Mouse (Mus musculus) spleen, adult 2 months (tissue): ENCODE results near the gene Elovl5. TPM values are rescaled to one million over a fixed set of nuclear protein-coding genes. Genes with fewer than 3 reads are reported as not detected.

Experiments
- DNase-seq, 2 experiments: peaks; one replicate each; pipeline versions ENCODE4 v3.0.0 to v3.0.0-alpha.2; 2012 to 2021; ENCODE audit warnings: low spot score in 2 of 2, low read depth in 1 of 2
- H3K27ac ChIP-seq: fragments of 200-500 bp; 2 replicates; pipeline ENCODE4 v1.5.1; 2012; ENCODE audit warnings: low read length, inconsistent platforms; ENCODE audit not compliant: insufficient read depth
- H3K27me3 ChIP-seq: fragments of 200-500 bp; 2 replicates; pipeline ENCODE4 v1.6.1; 2012; ENCODE audit warnings: mild to moderate bottlenecking, moderate library complexity, low read length, inconsistent platforms; ENCODE audit not compliant: control insufficient read depth, insufficient read depth
- H3K36me3 ChIP-seq: fragments of 200-500 bp; 2 replicates; pipeline ENCODE4 v1.6.1; 2012; ENCODE audit warnings: mild to moderate bottlenecking, low read length, inconsistent platforms; ENCODE audit not compliant: control insufficient read depth, insufficient read depth
- H3K4me1 ChIP-seq: fragments of 200-500 bp; 2 replicates; pipeline ENCODE4 v1.6.1; 2011; ENCODE audit warnings: inconsistent platforms; ENCODE audit not compliant: control insufficient read depth, insufficient read depth, insufficient read length
- H3K4me3 ChIP-seq: fragments of 200-500 bp; 2 replicates; pipeline ENCODE4 v1.5.1; 2011; ENCODE audit warnings: mild to moderate bottlenecking, inconsistent platforms; ENCODE audit not compliant: insufficient read depth, insufficient read length; ENCODE audit errors: extremely low read depth
- CTCF ChIP-seq: fragments of 200-500 bp; IDR thresholded peaks from 2 replicates; pipeline ENCODE4 v1.5.1; 2011; ENCODE audit warnings: mild to moderate bottlenecking, inconsistent platforms; ENCODE audit not compliant: insufficient read depth, insufficient read length, insufficient replicate concordance; ENCODE audit errors: extremely low read depth
- POLR2A ChIP-seq: fragments of 200-500 bp; IDR thresholded peaks from 2 replicates; pipeline ENCODE4 v1.6.1; 2011; ENCODE audit warnings: low read depth, low read length, inconsistent platforms
- WGBS: fragments of 180-500 bp; shearing (Covaris S2); methylation state at CpG from one replicate; pipeline ENCODE4 v1.1.7; 2018; 5-methylcytosine and 5-hydroxymethylcytosine counted together
- polyA plus RNA-seq: library from polyadenylated mRNA; depleted of rRNA; stranded (reverse); fragments of >200 nt; gene quantifications from 2 replicates; pipeline ENCODE4 v1.2.3, GENCODE M21; 2012

Gene Elovl5
- polyA plus RNA-seq, 1 experiment, result 32.4 TPM

GRCm38 (mm10) chr9:77935818-77936611 is 18.9 kb downstream of the Elovl5 start:
- Histone ChIP-seq H3K4me1 (peaks cover 22% of the 10 kb centered on the region), H3K4me3 (no peak overlapping the region), H3K27me3 (no peaks in the 10 kb centered on the region), H3K27ac (peak overlapping the region; percentile 55; the same call in 1 of the 2 replicates), H3K36me3 (no peaks in the 10 kb centered on the region)
- TF ChIP-seq CTCF (no peak), POLR2A (no peak)
- no peak for DNase-seq
- WGBS, result 50% methylated on average over 10 of the region's 10 CpGs

GRCm38 (mm10) chr9:77937875-77938274 is 20.7 kb downstream of the Elovl5 start:
- Histone ChIP-seq H3K27ac (no peak overlapping the region), H3K36me3 (no peaks in the 10 kb centered on the region), H3K27me3 (no peaks in the 10 kb centered on the region), H3K4me1 (peaks cover 31% of the 10 kb centered on the region), H3K4me3 (no peak overlapping the region)
- WGBS, result 79% methylated on average over 11 of the region's 11 CpGs
- no peak for DNase-seq
- TF ChIP-seq POLR2A (no peak), CTCF (no peak)

GRCm38 (mm10) chr9:77938761-77939553 is 21.8 kb downstream of the Elovl5 start:
- peaks cover 34% of the 10 kb centered on the region for H3K4me1 ChIP-seq
- H3K36me3 ChIP-seq, result no peaks in the 10 kb centered on the region

GRCm38 (mm10) chr9:77939554-77939920 is 22.4 kb downstream of the Elovl5 start:
- no peaks in the 10 kb centered on the region for H3K36me3 ChIP-seq
- H3K27ac ChIP-seq, result no peak overlapping the region
- no peaks in the 10 kb centered on the region for H3K27me3 ChIP-seq
- H3K4me3 ChIP-seq, result no peak overlapping the region
- peaks cover 36% of the 10 kb centered on the region for H3K4me1 ChIP-seq
- TF ChIP-seq POLR2A (no peak), CTCF (no peak)
- DNase-seq, result no peak
- WGBS, result 86% methylated on average over 5 of the region's 5 CpGs

More at GRCm38 (mm10) chr9:77938761-77939553, 21.8 kb downstream of the Elovl5 start:
- DNase-seq, result no peak
- Histone ChIP-seq H3K27ac (no peak overlapping the region), H3K4me3 (no peak overlapping the region), H3K27me3 (no peaks in the 10 kb centered on the region)
- WGBS, result 68% methylated on average over 13 of the region's 13 CpGs
- TF ChIP-seq CTCF, result no peak
- no peak for TF ChIP-seq POLR2A

- Histone ChIP-seq H3K27me3 (no peaks in the 10 kb centered on the region), H3K4me1 (peaks cover 35% of the 10 kb centered on the region), H3K4me3 (no peak overlapping the region), H3K27ac (no peak overlapping the region), H3K36me3 (no peaks in the 10 kb centered on the region)
- no peak for DNase-seq
- WGBS, result 20% methylated on average over 6 of the region's 6 CpGs
- TF ChIP-seq CTCF (no peak), POLR2A (no peak)
These were observed 23.9 kb downstream of the Elovl5 start for GRCm38 (mm10) chr9:77941058-77941457.

GRCm38 (mm10) chr9:77941836-77942235 is 24.7 kb downstream of the Elovl5 start:
- peaks cover 32% of the 10 kb centered on the region for H3K4me1 ChIP-seq
- H3K27me3 ChIP-seq, result no peaks in the 10 kb centered on the region
- TF ChIP-seq CTCF (no peak), POLR2A (no peak)
- H3K27ac ChIP-seq, result no peak overlapping the region
- 91% methylated on average over 9 of the region's 9 CpGs for WGBS
- no peak for DNase-seq
- no peak overlapping the region for H3K4me3 ChIP-seq
- H3K36me3 ChIP-seq, result no peaks in the 10 kb centered on the region
